Mouse (Mus musculus) erythroblast, embryonic 14.5 days (primary cell): ENCODE data around the gene Scn1b.

Experiments
- GATA1 ChIP-seq: IDR thresholded peaks from 2 replicates; pipeline ENCODE4 v1.6.1; 2012; ENCODE audit warnings: low read length, inconsistent platforms, mixed read lengths
- TAL1 ChIP-seq: IDR thresholded peaks from 3 replicates; pipeline ENCODE4 v1.6.1; 2012; ENCODE audit warnings: low read length, inconsistent platforms, mixed read lengths

GRCm38 (mm10) chr7:31126851-31127724 lies at the start of gene Scn1b:
- TF ChIP-seq GATA1 = no peak
- TF ChIP-seq TAL1 = no peak
